21 mouse cellular contexts compared by ENCODE assay signal in the genomic region with DNA sequence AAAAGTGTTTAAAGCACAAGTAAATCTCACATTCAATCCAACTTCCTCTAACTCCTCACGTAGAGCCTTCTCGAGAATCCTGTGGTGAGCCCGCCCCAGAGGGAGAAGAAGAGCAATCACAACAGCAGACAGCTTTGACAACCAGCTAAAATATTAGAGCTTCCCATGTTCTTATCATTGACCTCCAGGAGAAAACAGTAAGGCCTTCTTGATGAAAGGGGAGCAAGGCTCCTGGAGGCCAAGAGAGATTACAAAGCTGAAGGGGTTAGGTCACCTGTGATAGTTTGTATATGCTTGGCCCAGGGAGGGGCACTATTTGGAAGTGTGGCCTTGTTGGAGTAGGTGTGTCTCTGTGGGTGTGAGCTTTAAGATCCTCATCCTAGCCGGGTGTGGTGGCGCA.
"Had no signal": no experiment of that assay in that cellular context is flagged by ENCODE, and none has a peak within 500 bp of the region (broad histone marks: within the 10 kb centered on the region; RNA-seq: fewer than 3 reads in every experiment).

No protein-coding gene starts in this region.

- H3K27ac ChIP-seq: intestine, embryonic 15.5 days; kidney, embryonic 15.5 days; left cerebral cortex, adult 2 months; limb, embryonic 13.5 days; lung, embryonic 15.5 days; midbrain, embryonic 10.5 days; midbrain, embryonic 13.5 days; neural tube, embryonic 13.5 days had no signal

- H3K9me3 ChIP-seq: intestine, embryonic 15.5 days; kidney, embryonic 15.5 days; limb, embryonic 13.5 days; lung, embryonic 15.5 days; midbrain, embryonic 10.5 days; midbrain, embryonic 13.5 days; neural tube, embryonic 13.5 days had no signal

- H3K36me3 ChIP-seq: intestine, embryonic 15.5 days; kidney, embryonic 15.5 days; limb, embryonic 13.5 days; lung, embryonic 15.5 days; midbrain, embryonic 10.5 days; midbrain, embryonic 13.5 days; neural tube, embryonic 13.5 days had no signal

- H3K4me1 ChIP-seq: intestine, embryonic 15.5 days; kidney, embryonic 15.5 days; limb, embryonic 13.5 days; lung, embryonic 15.5 days; midbrain, embryonic 10.5 days; midbrain, embryonic 13.5 days; neural tube, embryonic 13.5 days had no signal

- H3K4me3 ChIP-seq: intestine, embryonic 15.5 days; kidney, embryonic 15.5 days; left cerebral cortex, adult 2 months; limb, embryonic 13.5 days; lung, embryonic 15.5 days; midbrain, embryonic 10.5 days; midbrain, embryonic 13.5 days; myocyte; neural tube, embryonic 13.5 days had no signal

- DNase-seq: kidney, adult 11 months; kidney, adult 8-10 months; kidney, postnatal 10 days; kidney, postnatal 36 days; layer of hippocampus, postnatal 36 days; lung, adult 18-20 months; lung, postnatal 10 days; lung, postnatal 4 days; retina, postnatal 1 day; thymus, adult 18-20 months; thymus, postnatal 36 days had no signal

- H3K9ac ChIP-seq: intestine, embryonic 15.5 days; kidney, embryonic 15.5 days; limb, embryonic 13.5 days; lung, embryonic 15.5 days; midbrain, embryonic 13.5 days; neural tube, embryonic 13.5 days had no signal

- H3K4me2 ChIP-seq: intestine, embryonic 15.5 days; kidney, embryonic 15.5 days; limb, embryonic 13.5 days; lung, embryonic 15.5 days; midbrain, embryonic 13.5 days; neural tube, embryonic 13.5 days had no signal

- H3K27me3 ChIP-seq: intestine, embryonic 15.5 days; kidney, embryonic 15.5 days; limb, embryonic 13.5 days; lung, embryonic 15.5 days; midbrain, embryonic 13.5 days; neural tube, embryonic 13.5 days had no signal

- ATAC-seq: intestine, embryonic 15.5 days; midbrain, embryonic 13.5 days; midbrain, embryonic 16.5 days had no signal
